Mouse (Mus musculus) MN1 (cell line): Measurements from ENCODE around the gene Sox11.

ENCODE experiments used
- DNase-seq: peaks from one replicate; pipeline ENCODE4 v3.0.0-alpha.2; 2016; ENCODE audit warnings: low spot score

Sox11 gene

GRCm38 (mm10) chr12:27341871-27342690 lies at the start of gene Sox11:
Gene Sox11, minus strand, starts transcription at chr12:27342574.
- no peak for DNase-seq

- DNase-seq: no peak
Measured at GRCm38 (mm10) chr12:27391652-27392305, 49.4 kb upstream of the Sox11 start.

GRCm38 (mm10) chr12:27390439-27390838 lies 48.1 kb upstream of the Sox11 start:
- peak; percentile 15 for DNase-seq

GRCm38 (mm10) chr12:27389429-27389828 lies 47.1 kb upstream of the Sox11 start:
- DNase-seq: no peak

GRCm38 (mm10) chr12:27372505-27372904 lies 30.1 kb upstream of the Sox11 start:
- DNase-seq: no peak

GRCm38 (mm10) chr12:27370756-27371155 lies 28.4 kb upstream of the Sox11 start:
- no peak for DNase-seq

GRCm38 (mm10) chr12:27367476-27367875 lies 25.1 kb upstream of the Sox11 start:
- DNase-seq: no peak

- DNase-seq: no peak
Measured at GRCm38 (mm10) chr12:27363840-27364640, 21.7 kb upstream of the Sox11 start.

GRCm38 (mm10) chr12:27357076-27357637 lies 14.8 kb upstream of the Sox11 start:
- peak; percentile 75 for DNase-seq

GRCm38 (mm10) chr12:27356571-27356970 lies 14.2 kb upstream of the Sox11 start:
- DNase-seq: no peak

- DNase-seq: no peak
Measured at GRCm38 (mm10) chr12:27343606-27344410, 1.4 kb upstream of the Sox11 start.

- no peak for DNase-seq
Measured at GRCm38 (mm10) chr12:27342691-27343605, 574 bp upstream of the Sox11 start.

GRCm38 (mm10) chr12:27341130-27341870 lies 1.1 kb downstream of the Sox11 start:
- no peak for DNase-seq

GRCm38 (mm10) chr12:27340451-27341035 lies 1.8 kb downstream of the Sox11 start:
- no peak for DNase-seq

- DNase-seq: peak; percentile 82
Measured at GRCm38 (mm10) chr12:27339171-27339751, 3.1 kb downstream of the Sox11 start.

GRCm38 (mm10) chr12:27338721-27339170 lies 3.6 kb downstream of the Sox11 start:
- peak; percentile 53 for DNase-seq

- no peak for DNase-seq
Measured at GRCm38 (mm10) chr12:27338116-27338515, 4.3 kb downstream of the Sox11 start.

GRCm38 (mm10) chr12:27337482-27337881 lies 4.9 kb downstream of the Sox11 start:
- no peak for DNase-seq

GRCm38 (mm10) chr12:27336801-27337200 lies 5.6 kb downstream of the Sox11 start:
- DNase-seq: no peak
